Mouse (Mus musculus): Measurements from ENCODE around the gene Sycp1. TPM values are rescaled to one million over a fixed set of nuclear protein-coding genes. Genes with fewer than 3 reads are reported as not detected.

Sycp1 gene
- polyA plus RNA-seq, 1 experiment from 2014 or later: not detected

GRCm38 (mm10) chr3:102955143-102955542, 19.2 kb upstream of the Sycp1 start:
- H3K27ac ChIP-seq (ENCODE audit: low read depth, low read length): no peak overlapping the region
- WGBS: 84% methylated on average over 3 of the region's 3 CpGs

DNA sequence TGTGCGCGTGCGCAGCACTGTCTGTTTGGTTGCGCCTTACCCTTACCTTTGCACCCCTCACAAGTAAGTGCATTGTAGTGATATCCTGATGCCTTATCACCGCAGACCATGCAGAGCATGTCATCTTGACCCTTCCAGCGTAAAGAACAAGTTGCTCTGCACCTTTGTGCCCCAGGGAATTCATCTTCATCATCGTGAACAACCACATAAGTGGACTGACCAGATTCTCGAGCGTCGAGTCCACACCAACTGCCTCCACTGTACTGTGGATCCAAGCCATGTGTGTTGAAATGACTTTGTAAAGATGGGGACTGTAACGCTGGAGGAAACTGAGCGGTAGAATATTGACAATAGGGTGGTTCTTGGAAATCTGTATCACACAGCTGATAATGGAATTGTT, 18.6 kb upstream of the Sycp1 start:
- ATAC-seq: no peak
- H3K9me3 ChIP-seq (replicated peaks; ENCODE audit: control insufficient read depth, low read length): no peaks in the 10 kb centered on the region
- WGBS: 94% methylated on average over 12 of the region's 12 CpGs

More at GRCm38 (mm10) chr3:102955143-102955542, 19.2 kb upstream of the Sycp1 start:
- ATAC-seq: no peak
- DNase-seq (ENCODE audit: low spot score): no peak
- no peak overlapping the region for H3K4me2 ChIP-seq (ENCODE audit: low read length)
- no peaks in the 10 kb centered on the region for H3K36me3 ChIP-seq (ENCODE audit: control insufficient read depth, insufficient read depth, low read length)
- no peaks in the 10 kb centered on the region for H3K9me3 ChIP-seq (replicated peaks; ENCODE audit: control insufficient read depth, low read length)
- H3K27me3 ChIP-seq (replicated peaks; ENCODE audit: control insufficient read depth, insufficient read depth, low read length): no peaks in the 10 kb centered on the region
- H3K9ac ChIP-seq (ENCODE audit: low read length): no peak overlapping the region
- H3K4me3 ChIP-seq (ENCODE audit: low read depth, low read length): no peak overlapping the region
- H3K4me1 ChIP-seq (ENCODE audit: control insufficient read depth, insufficient read depth, low read length): no peaks in the 10 kb centered on the region

DNA sequence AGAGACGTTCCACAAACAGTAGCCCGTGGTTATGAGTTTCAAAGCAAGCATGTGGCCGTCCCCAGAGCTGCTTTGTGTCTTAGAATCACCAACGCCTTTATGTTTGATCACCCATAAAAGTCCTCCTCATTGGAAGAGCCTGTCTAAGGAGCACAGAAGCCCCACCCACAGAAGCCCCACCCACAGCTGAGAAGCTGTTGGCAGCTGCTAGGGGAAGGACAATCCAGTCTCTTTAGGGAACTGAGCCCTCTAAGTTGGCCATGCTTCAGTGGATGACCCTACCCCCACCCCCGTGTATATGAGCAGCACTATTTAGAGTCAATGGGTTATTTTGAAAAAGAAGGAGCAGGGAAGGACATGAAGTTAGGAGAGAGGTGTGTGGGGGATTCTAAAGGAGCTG, 11.0 kb upstream of the Sycp1 start:
- no peak for DNase-seq (ENCODE audit: low spot score)
- Histone ChIP-seq H3K27me3 (replicated peaks; ENCODE audit: control insufficient read depth, insufficient read depth, low read length) (no peaks in the 10 kb centered on the region), H3K4me2 (ENCODE audit: low read length) (no peak overlapping the region), H3K27ac (ENCODE audit: low read depth, low read length) (no peak overlapping the region), H3K4me1 (ENCODE audit: control insufficient read depth, insufficient read depth, low read length) (no peaks in the 10 kb centered on the region), H3K9ac (ENCODE audit: low read length) (no peak overlapping the region), H3K36me3 (ENCODE audit: control insufficient read depth, insufficient read depth, low read length) (no peaks in the 10 kb centered on the region), H3K9me3 (replicated peaks; ENCODE audit: control insufficient read depth, low read length) (no peaks in the 10 kb centered on the region), H3K4me3 (ENCODE audit: low read depth, low read length) (no peak overlapping the region)
- no peak for ATAC-seq
- WGBS: 42% methylated on average over 5 of the region's 5 CpGs

More for the DNA sequence above, 18.6 kb upstream of the Sycp1 start:
- H3K27ac ChIP-seq (ENCODE audit: low read depth, low read length): no peak overlapping the region
- DNase-seq (ENCODE audit: low spot score): no peak
- no peak overlapping the region for H3K4me3 ChIP-seq (ENCODE audit: low read depth, low read length)
- no peaks in the 10 kb centered on the region for H3K27me3 ChIP-seq (replicated peaks; ENCODE audit: control insufficient read depth, insufficient read depth, low read length)
- H3K4me2 ChIP-seq (ENCODE audit: low read length): no peak overlapping the region
- no peaks in the 10 kb centered on the region for H3K36me3 ChIP-seq (ENCODE audit: control insufficient read depth, insufficient read depth, low read length)
- no peaks in the 10 kb centered on the region for H3K4me1 ChIP-seq (ENCODE audit: control insufficient read depth, insufficient read depth, low read length)
- no peak overlapping the region for H3K9ac ChIP-seq (ENCODE audit: low read length)

DNA sequence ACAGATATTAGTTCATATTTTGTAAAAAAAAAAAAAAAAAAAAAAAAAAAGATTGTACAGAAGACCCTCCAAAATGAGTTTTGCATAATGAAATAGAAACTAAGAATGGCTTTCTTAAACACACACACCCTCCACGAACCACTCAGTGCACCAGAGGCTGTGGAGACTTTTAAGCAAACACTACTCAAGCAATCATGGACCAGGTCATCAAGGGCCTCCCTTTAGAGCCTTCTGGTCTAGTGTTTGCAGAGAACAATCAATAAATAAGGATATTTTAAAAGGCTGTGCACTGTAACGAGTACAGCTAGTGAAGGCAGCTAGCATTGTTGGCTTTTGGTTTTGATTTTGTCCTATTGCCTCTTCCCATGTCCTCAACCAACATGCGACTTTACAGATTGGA, 10.4 kb upstream of the Sycp1 start:
- 84% methylated on average over 3 of the region's 3 CpGs for WGBS
- Histone ChIP-seq H3K9me3 (replicated peaks; ENCODE audit: control insufficient read depth, low read length) (no peaks in the 10 kb centered on the region), H3K36me3 (ENCODE audit: control insufficient read depth, insufficient read depth, low read length) (no peaks in the 10 kb centered on the region), H3K4me2 (ENCODE audit: low read length) (no peak overlapping the region), H3K4me3 (ENCODE audit: low read depth, low read length) (no peak overlapping the region), H3K27ac (ENCODE audit: low read depth, low read length) (no peak overlapping the region), H3K27me3 (replicated peaks; ENCODE audit: control insufficient read depth, insufficient read depth, low read length) (no peaks in the 10 kb centered on the region), H3K4me1 (ENCODE audit: control insufficient read depth, insufficient read depth, low read length) (no peaks in the 10 kb centered on the region), H3K9ac (ENCODE audit: low read length) (no peak overlapping the region)
- no peak for DNase-seq (ENCODE audit: low spot score)
- no peak for ATAC-seq

DNA sequence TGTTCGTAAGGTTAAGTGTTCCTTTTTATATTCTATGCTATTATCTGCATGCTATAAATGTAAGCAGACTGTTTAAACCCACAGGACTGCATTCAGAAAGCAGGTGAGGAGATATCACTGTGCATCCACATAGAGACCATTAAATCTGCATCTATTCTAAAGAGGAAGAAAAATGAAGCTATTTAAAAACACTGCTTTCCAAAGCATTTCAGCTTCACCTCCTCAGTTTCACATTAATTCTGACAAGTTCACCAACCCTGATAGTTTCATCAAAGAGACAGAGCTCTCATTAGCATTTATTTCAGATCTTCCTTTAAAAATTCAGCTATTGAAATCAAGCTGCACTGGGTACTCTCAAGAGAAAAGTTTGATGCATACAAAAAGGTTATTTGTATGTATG, 2.2 kb upstream of the Sycp1 start:
- Histone ChIP-seq H3K27ac (ENCODE audit: low read depth, low read length) (no peak overlapping the region), H3K9ac (ENCODE audit: low read length) (no peak overlapping the region), H3K4me3 (ENCODE audit: low read depth, low read length) (no peak overlapping the region), H3K9me3 (replicated peaks; ENCODE audit: control insufficient read depth, low read length) (no peaks in the 10 kb centered on the region), H3K27me3 (replicated peaks; ENCODE audit: control insufficient read depth, insufficient read depth, low read length) (no peaks in the 10 kb centered on the region), H3K36me3 (ENCODE audit: control insufficient read depth, insufficient read depth, low read length) (no peaks in the 10 kb centered on the region), H3K4me2 (ENCODE audit: low read length) (no peak overlapping the region), H3K4me1 (ENCODE audit: control insufficient read depth, insufficient read depth, low read length) (no peaks in the 10 kb centered on the region)
- 92% methylated on average over 1 of the region's 1 CpGs for WGBS
- ATAC-seq: no peak
- DNase-seq (ENCODE audit: low spot score): peak; percentile 19

GRCm38 (mm10) chr3:102899136-102899535, 36.8 kb downstream of the Sycp1 start:
- no peak for ATAC-seq
- DNase-seq (ENCODE audit: low spot score): no peak
- H3K36me3 ChIP-seq (ENCODE audit: control insufficient read depth, insufficient read depth, low read length): no peaks in the 10 kb centered on the region
- H3K9ac ChIP-seq (ENCODE audit: low read length): no peak overlapping the region
- H3K4me3 ChIP-seq (ENCODE audit: low read depth, low read length): no peak overlapping the region
- no peaks in the 10 kb centered on the region for H3K9me3 ChIP-seq (replicated peaks; ENCODE audit: control insufficient read depth, low read length)
- WGBS: 94% methylated on average over 1 of the region's 1 CpGs
- no peak overlapping the region for H3K27ac ChIP-seq (ENCODE audit: low read depth, low read length)
- no peak overlapping the region for H3K4me2 ChIP-seq (ENCODE audit: low read length)
- no peaks in the 10 kb centered on the region for H3K4me1 ChIP-seq (ENCODE audit: control insufficient read depth, insufficient read depth, low read length)
- no peaks in the 10 kb centered on the region for H3K27me3 ChIP-seq (replicated peaks; ENCODE audit: control insufficient read depth, insufficient read depth, low read length)

DNA sequence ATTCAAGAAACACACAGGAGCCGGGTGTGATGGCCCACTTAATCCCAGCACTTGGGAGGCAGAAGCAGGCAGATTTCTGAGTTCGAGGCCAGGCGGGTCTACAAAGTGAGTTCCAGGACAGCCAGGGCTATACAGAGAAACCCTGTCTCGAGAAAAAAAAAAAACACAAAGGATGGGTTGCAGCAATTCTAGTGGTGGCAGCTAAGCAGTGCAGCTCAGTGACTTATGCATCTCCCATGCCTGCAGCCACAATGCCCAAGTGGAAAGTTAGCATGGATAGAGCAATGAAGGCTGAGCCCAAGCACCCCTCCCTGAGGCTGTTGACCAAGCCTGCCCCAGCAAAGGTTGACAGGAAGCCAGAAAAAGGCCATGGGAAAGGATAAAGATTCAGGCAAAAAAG, 55.4 kb downstream of the Sycp1 start:
- no peaks in the 10 kb centered on the region for H3K27me3 ChIP-seq (replicated peaks; ENCODE audit: control insufficient read depth, insufficient read depth, low read length)
- no peak overlapping the region for H3K27ac ChIP-seq (ENCODE audit: low read depth, low read length)
- H3K4me2 ChIP-seq (ENCODE audit: low read length): no peak overlapping the region
- 77% methylated on average over 4 of the region's 4 CpGs for WGBS
- ATAC-seq (no peak), DNase-seq (ENCODE audit: low spot score) (no peak)
- no peaks in the 10 kb centered on the region for H3K4me1 ChIP-seq (ENCODE audit: control insufficient read depth, insufficient read depth, low read length)
- no peaks in the 10 kb centered on the region for H3K36me3 ChIP-seq (ENCODE audit: control insufficient read depth, insufficient read depth, low read length)
- H3K9ac ChIP-seq (ENCODE audit: low read length): no peak overlapping the region
- H3K4me3 ChIP-seq (ENCODE audit: low read depth, low read length): no peak overlapping the region
- H3K9me3 ChIP-seq (replicated peaks; ENCODE audit: control insufficient read depth, low read length): no peaks in the 10 kb centered on the region

DNA sequence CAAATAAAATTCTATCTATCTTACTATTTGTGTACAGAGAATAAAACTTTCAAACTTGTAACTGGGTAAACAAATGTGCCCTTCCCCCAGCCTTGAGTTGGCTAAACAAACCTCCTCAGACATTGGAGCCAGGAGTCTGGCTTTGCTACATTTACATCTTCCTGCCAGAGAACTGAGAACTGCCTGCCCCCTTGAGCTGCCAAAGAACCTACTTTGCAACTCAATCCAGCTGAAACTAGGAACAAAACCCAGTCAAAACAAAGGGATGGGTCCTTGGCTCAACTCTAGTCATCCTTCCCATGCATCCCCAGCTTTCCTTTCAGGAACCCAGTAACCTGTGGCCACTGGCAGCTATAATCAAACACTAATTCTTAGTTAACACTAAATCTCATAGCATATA, 87.2 kb downstream of the Sycp1 start:
- DNase-seq (ENCODE audit: low spot score) (no peak), ATAC-seq (no peak)
- Histone ChIP-seq H3K27me3 (replicated peaks; ENCODE audit: control insufficient read depth, insufficient read depth, low read length) (no peaks in the 10 kb centered on the region), H3K4me1 (ENCODE audit: control insufficient read depth, insufficient read depth, low read length) (no peaks in the 10 kb centered on the region), H3K4me2 (ENCODE audit: low read length) (no peak overlapping the region), H3K9me3 (replicated peaks; ENCODE audit: control insufficient read depth, low read length) (no peaks in the 10 kb centered on the region), H3K9ac (ENCODE audit: low read length) (no peak overlapping the region), H3K36me3 (ENCODE audit: control insufficient read depth, insufficient read depth, low read length) (no peaks in the 10 kb centered on the region), H3K4me3 (ENCODE audit: low read depth, low read length) (no peak overlapping the region), H3K27ac (ENCODE audit: low read depth, low read length) (no peak overlapping the region)

- no peak overlapping the region for H3K4me2 ChIP-seq (ENCODE audit: low read length)
- H3K4me3 ChIP-seq (ENCODE audit: low read depth, low read length): no peak overlapping the region
- no peak for ATAC-seq
- no peaks in the 10 kb centered on the region for H3K9me3 ChIP-seq (replicated peaks; ENCODE audit: control insufficient read depth, low read length)
- no peaks in the 10 kb centered on the region for H3K27me3 ChIP-seq (replicated peaks; ENCODE audit: control insufficient read depth, insufficient read depth, low read length)
- no peaks in the 10 kb centered on the region for H3K4me1 ChIP-seq (ENCODE audit: control insufficient read depth, insufficient read depth, low read length)
- H3K36me3 ChIP-seq (ENCODE audit: control insufficient read depth, insufficient read depth, low read length): no peaks in the 10 kb centered on the region
- no peak overlapping the region for H3K9ac ChIP-seq (ENCODE audit: low read length)
- H3K27ac ChIP-seq (ENCODE audit: low read depth, low read length): no peak overlapping the region
- DNase-seq (ENCODE audit: low spot score): no peak
- WGBS: 58% methylated on average over 1 of the region's 1 CpGs
Measured at GRCm38 (mm10) chr3:102842386-102842785, 93.5 kb downstream of the Sycp1 start.

Data from forebrain, embryonic 14.5 days (tissue).